Mouse (Mus musculus): ENCODE results near the gene Rheb. TPM values are rescaled to one million over a fixed set of nuclear protein-coding genes. Genes with fewer than 3 reads are reported as not detected.

The Rheb gene
- polyA plus RNA-seq, 1 experiment from 2014 or later = 244 TPM

DNA sequence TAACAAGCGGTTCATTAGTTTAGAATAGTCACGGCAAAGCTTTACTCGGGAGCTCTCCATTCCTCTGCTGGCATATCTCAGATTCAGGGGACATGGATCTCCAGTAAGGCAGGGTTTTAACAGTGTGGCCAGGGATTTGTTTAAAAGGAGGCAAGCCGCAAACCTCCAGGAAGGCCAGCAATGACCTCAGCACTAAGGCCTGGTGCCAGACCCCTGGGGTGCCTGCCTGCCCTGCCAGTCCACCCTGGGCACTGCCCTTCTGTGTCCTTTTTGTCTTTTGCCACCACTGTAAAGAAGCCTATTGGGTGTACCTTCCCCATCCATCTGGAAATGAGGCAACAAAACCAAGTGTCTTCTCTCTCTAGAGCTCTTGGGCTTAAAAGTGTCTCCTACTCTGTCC, 31.7 kb upstream of the Rheb start:
- Histone ChIP-seq H3K9me3 (replicated peaks; ENCODE audit: control insufficient read depth, low read length) (no peaks in the 10 kb centered on the region), H3K4me2 (ENCODE audit: low read depth, low read length) (no peak overlapping the region), H3K27ac (replicated peaks; ENCODE audit: low read depth, low read length) (no peak overlapping the region), H3K27me3 (ENCODE audit: control insufficient read depth, insufficient read depth, low read length) (no peaks in the 10 kb centered on the region), H3K9ac (replicated peaks; ENCODE audit: low read length) (no peak overlapping the region), H3K36me3 (replicated peaks; ENCODE audit: control insufficient read depth, insufficient read depth, low read depth, low read length) (no peaks in the 10 kb centered on the region), H3K4me3 (ENCODE audit: low read depth, low read length) (no peak overlapping the region), H3K4me1 (ENCODE audit: control insufficient read depth, insufficient read depth, low read length) (no peaks in the 10 kb centered on the region)
- 84% methylated on average over 4 of the region's 4 CpGs for WGBS
- ATAC-seq (replicated peaks; ENCODE audit: insufficient number of reproducible peaks, low FRiP score, low TSS enrichment, low read depth) = no peak
- no peak for DNase-seq (ENCODE audit: low spot score)

GRCm38 (mm10) chr5:24873221-24873620, 30.8 kb upstream of the Rheb start:
- Histone ChIP-seq H3K9ac (replicated peaks; ENCODE audit: low read length) (no peak overlapping the region), H3K36me3 (replicated peaks; ENCODE audit: control insufficient read depth, insufficient read depth, low read depth, low read length) (no peaks in the 10 kb centered on the region; the same call in 1 of the 2 replicates), H3K4me2 (ENCODE audit: low read depth, low read length) (no peak overlapping the region), H3K27ac (replicated peaks; ENCODE audit: low read depth, low read length) (no peak overlapping the region), H3K4me1 (ENCODE audit: control insufficient read depth, insufficient read depth, low read length) (no peaks in the 10 kb centered on the region), H3K9me3 (replicated peaks; ENCODE audit: control insufficient read depth, low read length) (no peaks in the 10 kb centered on the region), H3K4me3 (ENCODE audit: low read depth, low read length) (no peak overlapping the region), H3K27me3 (ENCODE audit: control insufficient read depth, insufficient read depth, low read length) (no peaks in the 10 kb centered on the region)
- DNase-seq (ENCODE audit: low spot score) (no peak), ATAC-seq (replicated peaks; ENCODE audit: insufficient number of reproducible peaks, low FRiP score, low TSS enrichment, low read depth) (no peak)
- 79% methylated on average over 6 of the region's 6 CpGs for WGBS

GRCm38 (mm10) chr5:24871276-24871675, 28.9 kb upstream of the Rheb start:
- no peak overlapping the region for H3K4me2 ChIP-seq (ENCODE audit: low read depth, low read length)
- H3K9ac ChIP-seq (replicated peaks; ENCODE audit: low read length) = no peak overlapping the region
- H3K36me3 ChIP-seq (replicated peaks; ENCODE audit: control insufficient read depth, insufficient read depth, low read depth, low read length) = peaks cover 3% of the 10 kb centered on the region; the same call in 1 of the 2 replicates
- WGBS = 88% methylated on average over 12 of the region's 12 CpGs
- no peaks in the 10 kb centered on the region for H3K27me3 ChIP-seq (ENCODE audit: control insufficient read depth, insufficient read depth, low read length)
- no peak overlapping the region for H3K27ac ChIP-seq (replicated peaks; ENCODE audit: low read depth, low read length)
- ATAC-seq (replicated peaks; ENCODE audit: insufficient number of reproducible peaks, low FRiP score, low TSS enrichment, low read depth) = no peak
- no peaks in the 10 kb centered on the region for H3K9me3 ChIP-seq (replicated peaks; ENCODE audit: control insufficient read depth, low read length)
- H3K4me1 ChIP-seq (ENCODE audit: control insufficient read depth, insufficient read depth, low read length) = no peaks in the 10 kb centered on the region
- H3K4me3 ChIP-seq (ENCODE audit: low read depth, low read length) = no peak overlapping the region
- no peak for DNase-seq (ENCODE audit: low spot score)

DNA sequence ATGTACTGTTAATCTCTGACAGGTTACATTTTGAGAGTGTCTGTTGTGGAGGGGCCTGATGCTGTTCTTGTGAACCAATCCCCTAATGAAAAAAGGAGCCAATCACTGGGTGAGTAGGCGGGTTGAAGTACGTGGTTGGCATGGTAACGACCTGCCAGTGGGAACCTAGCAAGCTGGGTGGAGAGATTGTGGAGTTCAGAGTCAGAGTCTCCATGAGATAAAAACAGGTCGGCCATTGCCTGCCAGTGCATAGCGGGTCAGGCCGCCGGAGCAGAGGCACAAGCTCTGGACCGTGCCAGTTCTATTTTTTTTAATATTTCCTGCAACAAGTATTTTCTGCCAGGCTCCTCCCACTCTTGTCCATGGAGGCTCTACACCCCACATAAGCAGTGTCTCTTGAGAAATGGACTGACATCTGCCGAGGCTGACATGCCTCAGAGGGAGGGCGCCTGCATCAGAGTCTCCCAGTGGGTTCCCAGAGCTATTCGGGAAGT, 27.4 kb upstream of the Rheb start:
- no peak overlapping the region for H3K4me2 ChIP-seq (ENCODE audit: low read depth, low read length)
- H3K9ac ChIP-seq (replicated peaks; ENCODE audit: low read length) = no peak overlapping the region
- WGBS = 74% methylated on average over 11 of the region's 11 CpGs
- no peak overlapping the region for H3K27ac ChIP-seq (replicated peaks; ENCODE audit: low read depth, low read length)
- ATAC-seq (replicated peaks; ENCODE audit: insufficient number of reproducible peaks, low FRiP score, low TSS enrichment, low read depth) (no peak), DNase-seq (ENCODE audit: low spot score) (no peak)
- no peaks in the 10 kb centered on the region for H3K27me3 ChIP-seq (ENCODE audit: control insufficient read depth, insufficient read depth, low read length)
- H3K4me1 ChIP-seq (ENCODE audit: control insufficient read depth, insufficient read depth, low read length) = no peaks in the 10 kb centered on the region
- no peaks in the 10 kb centered on the region for H3K9me3 ChIP-seq (replicated peaks; ENCODE audit: control insufficient read depth, low read length)
- peaks cover 3% of the 10 kb centered on the region; the same call in 1 of the 2 replicates for H3K36me3 ChIP-seq (replicated peaks; ENCODE audit: control insufficient read depth, insufficient read depth, low read depth, low read length)
- no peak overlapping the region for H3K4me3 ChIP-seq (ENCODE audit: low read depth, low read length)

GRCm38 (mm10) chr5:24863804-24864203, 21.4 kb upstream of the Rheb start:
- no peaks in the 10 kb centered on the region for H3K4me1 ChIP-seq (ENCODE audit: control insufficient read depth, insufficient read depth, low read length)
- H3K9me3 ChIP-seq (replicated peaks; ENCODE audit: control insufficient read depth, low read length) = no peaks in the 10 kb centered on the region
- ATAC-seq (replicated peaks; ENCODE audit: insufficient number of reproducible peaks, low FRiP score, low TSS enrichment, low read depth) (no peak), DNase-seq (ENCODE audit: low spot score) (no peak)
- H3K4me2 ChIP-seq (ENCODE audit: low read depth, low read length) = no peak overlapping the region
- no peaks in the 10 kb centered on the region for H3K27me3 ChIP-seq (ENCODE audit: control insufficient read depth, insufficient read depth, low read length)
- H3K4me3 ChIP-seq (ENCODE audit: low read depth, low read length) = no peak overlapping the region
- peaks cover 3% of the 10 kb centered on the region; the same call in 1 of the 2 replicates for H3K36me3 ChIP-seq (replicated peaks; ENCODE audit: control insufficient read depth, insufficient read depth, low read depth, low read length)
- no peak overlapping the region for H3K9ac ChIP-seq (replicated peaks; ENCODE audit: low read length)
- no peak overlapping the region for H3K27ac ChIP-seq (replicated peaks; ENCODE audit: low read depth, low read length)
- 87% methylated on average over 12 of the region's 12 CpGs for WGBS

DNA sequence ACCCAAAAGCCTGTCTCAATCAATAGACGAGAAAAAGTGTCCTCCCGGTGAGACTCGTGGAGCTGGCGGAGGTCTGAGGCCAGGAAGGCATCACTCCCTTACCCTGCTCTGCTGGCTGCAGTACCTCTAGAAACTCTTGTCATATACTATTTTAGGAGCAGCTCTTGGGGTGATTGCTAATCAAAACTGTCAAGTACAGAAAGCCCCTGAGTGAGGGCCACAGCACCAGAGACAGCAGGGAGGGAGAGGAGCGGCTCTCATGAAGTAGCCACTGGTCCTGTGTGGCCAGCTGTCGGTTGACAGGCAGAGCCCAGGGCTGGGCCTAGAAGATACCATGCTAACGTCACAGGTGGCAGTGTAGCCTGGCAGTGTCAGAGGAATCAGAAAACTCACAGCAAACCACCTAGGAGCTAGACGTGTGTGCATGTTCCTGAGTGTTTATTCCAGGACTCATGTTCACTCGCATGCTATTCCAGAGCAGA, 19.1 kb upstream of the Rheb start:
- H3K4me1 ChIP-seq (ENCODE audit: control insufficient read depth, insufficient read depth, low read length) = no peaks in the 10 kb centered on the region
- H3K27ac ChIP-seq (replicated peaks; ENCODE audit: low read depth, low read length) = no peak overlapping the region
- H3K4me3 ChIP-seq (ENCODE audit: low read depth, low read length) = no peak overlapping the region
- peaks cover 3% of the 10 kb centered on the region; the same call in 1 of the 2 replicates for H3K36me3 ChIP-seq (replicated peaks; ENCODE audit: control insufficient read depth, insufficient read depth, low read depth, low read length)
- no peak overlapping the region for H3K4me2 ChIP-seq (ENCODE audit: low read depth, low read length)
- DNase-seq (ENCODE audit: low spot score) (no peak), ATAC-seq (replicated peaks; ENCODE audit: insufficient number of reproducible peaks, low FRiP score, low TSS enrichment, low read depth) (no peak)
- H3K9me3 ChIP-seq (replicated peaks; ENCODE audit: control insufficient read depth, low read length) = no peaks in the 10 kb centered on the region
- no peak overlapping the region for H3K9ac ChIP-seq (replicated peaks; ENCODE audit: low read length)
- 88% methylated on average over 9 of the region's 9 CpGs for WGBS
- H3K27me3 ChIP-seq (ENCODE audit: control insufficient read depth, insufficient read depth, low read length) = no peaks in the 10 kb centered on the region

GRCm38 (mm10) chr5:24860635-24861448, 18.4 kb upstream of the Rheb start:
- Histone ChIP-seq H3K9me3 (replicated peaks; ENCODE audit: control insufficient read depth, low read length) (no peaks in the 10 kb centered on the region), H3K27ac (replicated peaks; ENCODE audit: low read depth, low read length) (no peak overlapping the region), H3K9ac (replicated peaks; ENCODE audit: low read length) (no peak overlapping the region), H3K4me2 (ENCODE audit: low read depth, low read length) (no peak overlapping the region), H3K4me3 (ENCODE audit: low read depth, low read length) (no peak overlapping the region), H3K36me3 (replicated peaks; ENCODE audit: control insufficient read depth, insufficient read depth, low read depth, low read length) (no peaks in the 10 kb centered on the region), H3K4me1 (ENCODE audit: control insufficient read depth, insufficient read depth, low read length) (no peaks in the 10 kb centered on the region), H3K27me3 (ENCODE audit: control insufficient read depth, insufficient read depth, low read length) (no peaks in the 10 kb centered on the region)
- WGBS = 86% methylated on average over 13 of the region's 13 CpGs
- ATAC-seq (replicated peaks; ENCODE audit: insufficient number of reproducible peaks, low FRiP score, low TSS enrichment, low read depth) = no peak
- no peak for DNase-seq (ENCODE audit: low spot score)

GRCm38 (mm10) chr5:24859771-24860540, 17.5 kb upstream of the Rheb start:
- DNase-seq (ENCODE audit: low spot score) (no peak), ATAC-seq (replicated peaks; ENCODE audit: insufficient number of reproducible peaks, low FRiP score, low TSS enrichment, low read depth) (no peak)
- H3K4me1 ChIP-seq (ENCODE audit: control insufficient read depth, insufficient read depth, low read length) = no peaks in the 10 kb centered on the region
- H3K4me3 ChIP-seq (ENCODE audit: low read depth, low read length) = no peak overlapping the region
- H3K4me2 ChIP-seq (ENCODE audit: low read depth, low read length) = no peak overlapping the region
- no peak overlapping the region for H3K9ac ChIP-seq (replicated peaks; ENCODE audit: low read length)
- no peaks in the 10 kb centered on the region for H3K36me3 ChIP-seq (replicated peaks; ENCODE audit: control insufficient read depth, insufficient read depth, low read depth, low read length)
- no peaks in the 10 kb centered on the region for H3K27me3 ChIP-seq (ENCODE audit: control insufficient read depth, insufficient read depth, low read length)
- H3K9me3 ChIP-seq (replicated peaks; ENCODE audit: control insufficient read depth, low read length) = no peaks in the 10 kb centered on the region
- WGBS = 79% methylated on average over 3 of the region's 3 CpGs
- no peak overlapping the region for H3K27ac ChIP-seq (replicated peaks; ENCODE audit: low read depth, low read length)

Measured in embryonic facial prominence, embryonic 11.5 days (tissue).